21 mouse cellular contexts compared by ENCODE assay signal in the genomic region with DNA sequence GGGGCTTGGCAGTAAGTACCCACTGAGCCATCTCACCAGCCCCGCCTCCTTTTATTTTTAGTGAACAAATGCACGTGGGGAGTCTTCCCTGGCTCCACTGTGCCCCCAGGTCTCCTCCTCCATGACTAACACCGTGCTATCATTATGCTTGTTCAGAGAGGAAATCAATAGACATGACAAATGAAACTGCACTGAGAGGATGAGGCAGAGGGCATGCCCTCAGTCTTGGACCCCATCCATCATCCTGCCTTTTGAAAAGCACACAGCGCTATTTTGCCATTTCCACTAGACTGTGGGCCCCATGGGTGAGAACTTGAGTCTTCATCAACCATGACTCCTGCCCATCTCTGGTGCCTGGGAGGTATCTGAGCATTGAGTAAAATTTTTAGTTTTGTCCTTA. TPM values are rescaled to one million over a fixed set of nuclear protein-coding genes. Genes with fewer than 3 reads are reported as not detected.
"Had no signal": no experiment of that assay in that cellular context is flagged by ENCODE, and none has a peak within 500 bp of the region (broad histone marks: within the 10 kb centered on the region; RNA-seq: fewer than 3 reads in every experiment).

No protein-coding gene starts in this region.

- H3K27me3 ChIP-seq: liver, embryonic 13.5 days; midbrain, embryonic 13.5 days; neural tube, embryonic 13.5 days; stomach, embryonic 15.5 days had no signal

- ATAC-seq: midbrain, embryonic 13.5 days; midbrain, embryonic 16.5 days had no signal

- H3K4me1 ChIP-seq: midbrain, embryonic 10.5 days; midbrain, embryonic 13.5 days had no signal

- H3K9me3 ChIP-seq: liver, embryonic 13.5 days; midbrain, embryonic 10.5 days; midbrain, embryonic 13.5 days; neural tube, embryonic 13.5 days; stomach, embryonic 15.5 days had no signal

- H3K27ac ChIP-seq: left cerebral cortex, adult 2 months; liver, embryonic 13.5 days; macrophage; midbrain, embryonic 10.5 days; midbrain, embryonic 13.5 days; neural tube, embryonic 13.5 days; stomach, embryonic 15.5 days had no signal

- H3K4me3 ChIP-seq: left cerebral cortex, adult 2 months; liver, embryonic 13.5 days; midbrain, embryonic 10.5 days; midbrain, embryonic 13.5 days; myocyte; neural tube, embryonic 13.5 days; stomach, embryonic 15.5 days had no signal

- H3K9ac ChIP-seq: liver, embryonic 13.5 days; lung, embryonic 14.5 days; midbrain, embryonic 13.5 days; neural tube, embryonic 13.5 days; stomach, embryonic 15.5 days had no signal

- H3K4me2 ChIP-seq: liver, embryonic 13.5 days; lung, embryonic 14.5 days; midbrain, embryonic 13.5 days; neural tube, embryonic 13.5 days; stomach, embryonic 15.5 days had no signal

- DNase-seq: kidney, adult 18-20 months; kidney, postnatal 10 days; layer of hippocampus, postnatal 36 days; liver, embryonic 13.5 days; lung, embryonic 14.5 days; retina, postnatal 1 day; right cerebral cortex, postnatal 25 days; spleen, adult 18-20 months; thymus, postnatal 25 days had no signal

- H3K36me3 ChIP-seq: liver, embryonic 13.5 days; midbrain, embryonic 10.5 days; midbrain, embryonic 13.5 days; neural tube, embryonic 13.5 days; stomach, embryonic 15.5 days had no signal

RNA-seq across cellular contexts. Expression of a gene that starts 35.5 kb away (rescaled TPM):
- total RNA-seq: layer of hippocampus, adult 8-10 months; layer of hippocampus, postnatal 10 days; layer of hippocampus, postnatal 36 days; left cerebral cortex, adult 2 months; left cerebral cortex, postnatal 10 days; left cerebral cortex, postnatal 36 days had no signal
- polyA plus RNA-seq: midbrain, embryonic 13.5 days; midbrain, embryonic 16.5 days; neural tube, embryonic 13.5 days had no signal
